1 mouse cellular context compared by ENCODE assay signal in the genomic region with DNA sequence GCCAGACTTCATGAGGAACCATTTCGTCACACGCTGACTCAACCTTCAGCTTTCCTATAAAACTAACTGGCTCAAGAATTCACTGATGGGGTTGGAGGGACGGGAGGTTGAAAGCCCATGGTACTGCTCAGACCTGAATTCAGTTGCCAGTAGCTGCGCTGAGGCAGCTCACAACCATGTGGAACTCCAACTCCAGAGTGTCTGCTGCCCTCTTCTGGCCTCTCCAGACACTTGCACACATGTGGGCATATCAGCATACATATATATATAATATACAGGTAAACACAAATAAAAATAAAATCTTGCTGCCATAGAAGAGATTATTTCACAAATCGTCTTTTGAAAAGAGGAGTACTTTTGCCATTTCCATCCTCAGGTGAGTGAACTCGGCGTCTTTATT.
A peak's percentile ranks its signal among the peaks of the same experiment; 100 is the strongest.
TF ChIP-seq lines count a peak whose summit lies in the region.

No protein-coding gene starts in this region.

TF ChIP-seq in MEL, 35 proteins besides CTCF, POLR2A, EP300 and RAD21 (continued from another document):
- peak; percentile 89 for TF ChIP-seq ZC3H11A (IDR thresholded peaks at IDR 0.05; ENCODE audit: low read depth, low read length)
- no peak for TF ChIP-seq RCOR1 (IDR thresholded peaks at IDR 0.05; ENCODE audit: low read depth, low read length)
- no peak for TF ChIP-seq MYB (IDR thresholded peaks at IDR 0.05; ENCODE audit: low read depth, low read length)
- TF ChIP-seq GATA1 (IDR thresholded peaks at IDR 0.05; ENCODE audit: low read depth, low read length) = no peak
- peak; percentile 17; the same call in 1 of the 2 replicates for TF ChIP-seq MXI1 (IDR thresholded peaks at IDR 0.05; ENCODE audit: low read depth, low read length)
- TF ChIP-seq TAL1 (IDR thresholded peaks at IDR 0.05; ENCODE audit: low read length) = no peak
TF ChIP-seq in MEL: peak in this region for 4.
